Mouse (Mus musculus) CH12.LX (cell line): ENCODE data around the gene Sectm1a. TPM values are rescaled to one million over a fixed set of nuclear protein-coding genes. Genes with fewer than 3 reads are reported as not detected.
"Not testable (repeated sequence)": the region's sequence is repeated elsewhere in the genome, so short reads cannot be mapped to it uniquely, and the experiment has no call there.

Experiments used
- DNase-seq: peaks from one replicate; pipeline ENCODE4 v3.0.0-alpha.2; 2013; ENCODE audit errors: extremely low read depth
- H3K27ac ChIP-seq: 2 replicates; pipeline ENCODE4 v1.5.1; 2012; ENCODE audit warnings: low read depth, mild to moderate bottlenecking, control low read depth, moderate library complexity; ENCODE audit not compliant: insufficient read depth
- H3K27me3 ChIP-seq: replicated peaks from 2 replicates; pipeline ENCODE3; 2012; ENCODE audit warnings: inconsistent platforms
- H3K36me3 ChIP-seq, 2 experiments: replicated peaks in 1 of 2; 2 replicates each; pipeline versions ENCODE3 to v1.6.1; 2012; ENCODE audit warnings: inconsistent platforms in 1 of 2, low read length in 1 of 2, mild to moderate bottlenecking in 1 of 2, mixed read lengths in 1 of 2, moderate library complexity in 1 of 2; ENCODE audit not compliant: control insufficient read depth in 1 of 2, insufficient read depth in 1 of 2
- H3K4me1 ChIP-seq, 2 experiments: 2 replicates each; pipeline ENCODE4 v1.6.1; 2012; ENCODE audit warnings: inconsistent platforms in 1 of 2, moderate library complexity in 1 of 2; ENCODE audit not compliant: insufficient read depth in 2 of 2, control insufficient read depth in 1 of 2
- H3K4me2 ChIP-seq: 2 replicates; pipeline ENCODE4 v1.6.1; 2012; ENCODE audit warnings: low read depth, mild to moderate bottlenecking, control low read depth; ENCODE audit not compliant: poor library complexity, insufficient read depth, severe bottlenecking
- H3K4me3 ChIP-seq, 3 experiments: fragments of 150-350 bp in 1 of 3; sonication (generic) in 1 of 3; replicated peaks in 1 of 3; 2 replicates each; pipeline versions ENCODE3 to v1.5.1; 2011 to 2012; ENCODE audit warnings: low read depth in 2 of 3, low read length in 2 of 3, mild to moderate bottlenecking in 2 of 3, moderate library complexity in 2 of 3, control low read depth in 1 of 3, improper control_type of control experiment in 1 of 3, inconsistent platforms in 1 of 3, mixed read lengths in 1 of 3; ENCODE audit not compliant: poor library complexity in 1 of 3
- H3K79me2 ChIP-seq: replicated peaks from 2 replicates; pipeline ENCODE4 v1.6.1; 2012; ENCODE audit warnings: mild to moderate bottlenecking, moderate library complexity; ENCODE audit not compliant: control insufficient read depth, poor library complexity, insufficient read depth, severe bottlenecking; ENCODE audit errors: extremely low read depth
- H3K9ac ChIP-seq: 2 replicates; pipeline ENCODE4 v1.6.1; 2012; ENCODE audit warnings: low read depth, mild to moderate bottlenecking, control low read depth, moderate library complexity; ENCODE audit not compliant: insufficient read depth
- H3K9me3 ChIP-seq: replicated peaks from 2 replicates; pipeline ENCODE3; 2012; ENCODE audit warnings: low read length, inconsistent platforms, mixed read lengths
- BHLHE40 ChIP-seq: IDR thresholded peaks from 2 replicates; pipeline ENCODE4 v1.6.1; 2011; ENCODE audit warnings: mild to moderate bottlenecking, low read depth, low read length, improper control_type of control experiment
- CTCF ChIP-seq, 2 experiments: IDR thresholded peaks in 1 of 2; conservative IDR thresholded peaks in 1 of 2; 2 replicates each; pipeline ENCODE4 v1.5.1; 2011 to 2012; ENCODE audit warnings: low read depth in 2 of 2, low read length in 2 of 2, improper control_type of control experiment in 1 of 2, inconsistent platforms in 1 of 2, mild to moderate bottlenecking in 1 of 2, moderate library complexity in 1 of 2
- JUN ChIP-seq: IDR thresholded peaks from 2 replicates; pipeline ENCODE4 v1.6.1; 2011; ENCODE audit warnings: low read depth, mild to moderate bottlenecking, low read length, improper control_type of control experiment, moderate library complexity; ENCODE audit not compliant: insufficient read depth
- MAFK ChIP-seq: IDR thresholded peaks from 2 replicates; pipeline ENCODE4 v1.6.1; 2011; ENCODE audit warnings: low read length, improper control_type of control experiment; ENCODE audit not compliant: insufficient replicate concordance
- NELFE ChIP-seq: IDR thresholded peaks from 2 replicates; pipeline ENCODE4 v1.6.1; 2011; ENCODE audit warnings: low read depth, low read length, improper control_type of control experiment
- TBP ChIP-seq: conservative IDR thresholded peaks from 2 replicates; pipeline ENCODE4 v1.6.1; 2011; ENCODE audit warnings: low read depth, low read length, improper control_type of control experiment
- ZKSCAN1 ChIP-seq: IDR thresholded peaks from 2 replicates; pipeline ENCODE4 v1.6.1; 2012; ENCODE audit warnings: low read depth, inconsistent platforms, low read length, improper control_type of control experiment, borderline replicate concordance
- ZNF384 ChIP-seq: IDR thresholded peaks from 2 replicates; pipeline ENCODE4 v1.6.1; 2012; ENCODE audit warnings: low read depth, low read length, improper control_type of control experiment, inconsistent platforms
- dilution Hi-C: fragments of 300-500 bp; cut with MboI; formaldehyde crosslinking; loops from 2 replicates; pipeline ENCODE4 v1.14.3; 2020; ENCODE audit warnings: low sequenced_read_pairs; ENCODE audit not compliant: extremely low pct_unique_long_range_greater_than_20kb, extremely low pct_ligation_motif_present
- in situ Hi-C: fragments of 300-500 bp; cut with MboI; formaldehyde crosslinking; loops from 3 replicates; pipeline ENCODE4 v1.14.3; 2019; ENCODE audit warnings: low sequenced_read_pairs, low pct_ligation_motif_present, low pct_unique_long_range_greater_than_20kb, mixed read lengths
- polyA plus RNA-seq: library from polyadenylated mRNA; unstranded; fragments of >175 nt; gene quantifications from 2 replicates; pipeline ENCODE4 v1.2.1, GENCODE M21; 2012; ENCODE audit warnings: low read depth; ENCODE audit not compliant: insufficient read length
- total RNA-seq, 2 experiments: library from RNA; depleted of rRNA; stranded (reverse); fragments of 300-350 nt in 1 of 2; fragments of >200 nt in 1 of 2; gene quantifications; 2 replicates each; pipeline ENCODE4 v1.2.3; 2012 to 2014

Gene Sectm1a
- total and polyA plus RNA-seq, 3 experiments, result 0.08 TPM; not detected in 2

GRCm38 (mm10) chr11:121063379-121063778 lies 17.6 kb downstream of the Sectm1a start, which contains the start of gene Sectm1b:
Gene Sectm1b (minus strand): TSS chr11:121063569.
- no peaks in the 10 kb centered on the region for H3K79me2 ChIP-seq
- H3K9ac ChIP-seq, result no peak within 1 kb of the TSS
- peak within 1 kb of the TSS; percentile 9; the same call in 1 of the 2 replicates for H3K4me2 ChIP-seq
- DNase-seq, result no peak
- no peak within 1 kb of the TSS for H3K27ac ChIP-seq
- dilution Hi-C loops, result no loop called here
- TF ChIP-seq JUN, result no peak
- no peak for TF ChIP-seq NELFE
- TF ChIP-seq MAFK, result no peak
- no peak for TF ChIP-seq CTCF (conservative IDR thresholded peaks at IDR 0.05 in 1 of 2, IDR thresholded peaks at IDR 0.05 in 1 of 2; ENCODE audit: low read depth in 2 of 2, low read length in 2 of 2)
- in situ Hi-C loops, result loop anchor here (5.0 kb wide), 1 partner anchor 139 kb away; the partner anchor contains the start of genes Hexdc and Ogfod3
- no peaks in the 10 kb centered on the region for H3K9me3 ChIP-seq
- H3K36me3 ChIP-seq, result no peaks in the 10 kb centered on the region
- no peak within 1 kb of the TSS for H3K4me3 ChIP-seq
- peaks cover 0 to 8% of the 10 kb centered on the region in 2 experiments; a peak in 2 of 4 replicates for H3K4me1 ChIP-seq
- peaks cover 32% of the 10 kb centered on the region for H3K27me3 ChIP-seq

GRCm38 (mm10) chr11:121061615-121062014 lies 19.4 kb downstream of the Sectm1a start:
- dilution Hi-C loops (no loop called here), in situ Hi-C loops (loop anchor here (5.0 kb wide), 1 partner anchor 141 kb away; the partner anchor contains the start of genes Hexdc and Ogfod3)
- Histone ChIP-seq H3K9ac (no peak overlapping the region), H3K27ac (no peak overlapping the region), H3K79me2 (no peaks in the 10 kb centered on the region), H3K27me3 (peaks cover 34% of the 10 kb centered on the region), H3K4me2 (no peak overlapping the region), H3K4me1 (peaks cover 7 to 8% of the 10 kb centered on the region in 2 experiments; a peak in 3 of 4 replicates), H3K9me3 (no peaks in the 10 kb centered on the region), H3K4me3 (no peak overlapping the region), H3K36me3 (no peaks in the 10 kb centered on the region)
- TF ChIP-seq BHLHE40, result peak; percentile 35; the same call in 1 of the 2 replicates
- no peak for TF ChIP-seq ZKSCAN1
- DNase-seq, result no peak

DNA sequence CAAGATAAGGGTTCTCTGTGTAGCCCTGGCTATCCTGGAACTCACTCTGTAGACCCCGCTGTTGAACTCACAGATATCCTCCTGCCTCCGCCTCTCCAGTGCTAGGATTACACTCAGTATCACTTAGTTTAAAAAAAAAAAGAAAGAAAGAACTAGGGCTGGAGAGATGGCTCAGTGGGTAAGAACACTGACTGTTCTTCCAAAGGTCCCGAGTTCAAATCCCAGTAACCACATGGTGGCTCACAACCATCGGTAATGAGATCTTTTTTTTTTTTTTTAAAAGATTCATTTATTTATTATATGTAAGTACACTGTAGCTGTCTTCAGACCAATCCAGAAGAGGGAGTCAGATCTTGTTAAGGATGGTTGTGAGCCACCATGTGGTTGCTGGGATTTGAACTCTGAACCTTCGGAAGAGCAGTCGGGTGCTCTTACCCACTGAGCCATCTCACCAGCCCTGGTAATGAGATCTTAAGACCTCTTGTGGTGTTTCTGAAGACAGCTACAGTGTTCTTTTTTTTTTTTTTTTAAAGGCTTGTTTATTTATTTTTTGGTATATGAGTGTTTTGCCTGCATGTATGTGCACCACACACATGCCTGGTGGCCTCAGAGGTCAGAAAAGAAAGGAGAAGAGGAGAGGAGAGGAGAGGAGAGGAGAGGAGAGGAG lies 20.5 kb downstream of the Sectm1a start:
- H3K36me3 ChIP-seq, dilution Hi-C loops, H3K4me3 ChIP-seq, H3K4me1 ChIP-seq, H3K79me2 ChIP-seq, H3K9me3 ChIP-seq, DNase-seq, H3K9ac ChIP-seq, H3K27ac ChIP-seq, H3K4me2 ChIP-seq: not testable (repeated sequence)
- H3K27me3 ChIP-seq, result peaks cover 33% of the 10 kb centered on the region
- peak; percentile 26; the same call in 1 of the 2 replicates for TF ChIP-seq ZNF384
- peak; percentile 89 for TF ChIP-seq TBP
- in situ Hi-C loops, result loop anchor here (5.0 kb wide), 1 partner anchor 142 kb away; the partner anchor contains the start of genes Hexdc and Ogfod3
